Mouse (Mus musculus) brain, embryonic 14.5 days (tissue): Measurements from ENCODE around the gene Klb.

Source experiments
- CTCF ChIP-seq: fragments of 200-500 bp; IDR thresholded peaks from 2 replicates; pipeline ENCODE4 v1.5.1; 2012; ENCODE audit warnings: inconsistent platforms, mild to moderate bottlenecking, moderate library complexity, borderline replicate concordance; ENCODE audit not compliant: insufficient read depth, insufficient read length; ENCODE audit errors: extremely low read depth
- POLR2A ChIP-seq: fragments of 200-500 bp; IDR thresholded peaks from 2 replicates; pipeline ENCODE4 v1.6.1; 2012; ENCODE audit warnings: mild to moderate bottlenecking, inconsistent platforms, borderline replicate concordance; ENCODE audit not compliant: poor library complexity, insufficient read depth, insufficient read length, severe bottlenecking; ENCODE audit errors: extremely low read depth

DNA sequence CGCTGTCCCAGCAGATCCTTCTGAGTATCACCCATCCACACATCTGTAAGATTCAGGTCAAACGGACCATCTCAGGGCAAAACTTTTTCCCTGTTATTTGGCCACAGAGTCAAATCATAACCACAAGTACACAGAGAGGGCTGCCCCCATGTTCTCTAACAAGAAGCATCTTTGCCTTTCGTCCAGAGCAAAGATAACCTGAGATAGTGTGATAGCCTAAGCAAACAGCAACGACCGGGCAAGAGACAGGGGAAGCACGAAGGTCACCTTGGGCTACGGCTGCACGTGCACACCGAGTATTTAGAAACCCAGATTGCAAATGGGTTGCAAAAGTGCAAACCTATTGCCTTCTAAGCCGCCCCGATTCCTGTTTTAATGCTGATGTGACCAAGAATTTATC, 19.7 kb downstream of the Klb start:
- TF ChIP-seq CTCF (no peak), POLR2A (no peak)
